Mouse (Mus musculus) liver, embryonic 13.5 days (tissue): ENCODE results near the gene Lamc3. TPM values are rescaled to one million over a fixed set of nuclear protein-coding genes. Genes with fewer than 3 reads are reported as not detected.

Experiments
- ATAC-seq: fragments of 200-750 bp; cut with Nextera tagmentation; 2 replicates; pipeline ENCODE4 v1.8.0; 2017; ENCODE audit warnings: low read depth, mild to moderate bottlenecking, moderate number of reproducible peaks, moderate library complexity
- DNase-seq: peaks from one replicate; pipeline ENCODE4 v3.0.0; 2022
- H3K27ac ChIP-seq: fragments of 300-500 bp; sonication (generic); 2 replicates; pipeline ENCODE4 v1.5.1; 2015; ENCODE audit warnings: moderate library complexity, mild to moderate bottlenecking, inconsistent platforms
- H3K27me3 ChIP-seq: fragments of 300-500 bp; sonication (generic); 2 replicates; pipeline ENCODE4 v1.6.1; 2015; ENCODE audit warnings: mild to moderate bottlenecking, inconsistent platforms
- H3K36me3 ChIP-seq: fragments of 300-500 bp; sonication (generic); 2 replicates; pipeline ENCODE4 v1.6.1; 2015; ENCODE audit warnings: mild to moderate bottlenecking, inconsistent platforms
- H3K4me1 ChIP-seq: fragments of 300-500 bp; sonication (generic); replicated peaks from 2 replicates; pipeline ENCODE4 v1.6.1; 2015; ENCODE audit warnings: inconsistent platforms
- H3K4me2 ChIP-seq: fragments of 300-500 bp; sonication (generic); 2 replicates; pipeline ENCODE4 v1.6.1; 2015; ENCODE audit warnings: inconsistent platforms, mild to moderate bottlenecking, moderate library complexity
- H3K4me3 ChIP-seq: fragments of 300-500 bp; sonication (generic); replicated peaks from 2 replicates; pipeline ENCODE4 v1.5.1; 2015; ENCODE audit warnings: mild to moderate bottlenecking, inconsistent platforms
- H3K9ac ChIP-seq: fragments of 300-500 bp; sonication (generic); 2 replicates; pipeline ENCODE4 v1.6.1; 2015; ENCODE audit warnings: mild to moderate bottlenecking, inconsistent platforms
- H3K9me3 ChIP-seq: fragments of 300-500 bp; sonication (generic); replicated peaks from 2 replicates; pipeline ENCODE4 v1.6.1; 2016; ENCODE audit warnings: inconsistent platforms
- WGBS: fragments of 180-500 bp; shearing (Covaris S2); methylation state at CpG from one replicate; pipeline ENCODE4 v1.1.7; 2015; ENCODE audit not compliant: insufficient replicate concordance; 5-methylcytosine and 5-hydroxymethylcytosine counted together
- polyA plus RNA-seq: library from polyadenylated mRNA; unstranded; fragments of >200 nt; fragmentation: Nextera tagmentation; extraction: Ambion mirVana; gene quantifications from 2 replicates; pipeline ENCODE4 v1.2.1, GENCODE M21; 2015

Lamc3 gene
- polyA plus RNA-seq, 1 experiment from 2014 or later = 0.02 TPM

DNA sequence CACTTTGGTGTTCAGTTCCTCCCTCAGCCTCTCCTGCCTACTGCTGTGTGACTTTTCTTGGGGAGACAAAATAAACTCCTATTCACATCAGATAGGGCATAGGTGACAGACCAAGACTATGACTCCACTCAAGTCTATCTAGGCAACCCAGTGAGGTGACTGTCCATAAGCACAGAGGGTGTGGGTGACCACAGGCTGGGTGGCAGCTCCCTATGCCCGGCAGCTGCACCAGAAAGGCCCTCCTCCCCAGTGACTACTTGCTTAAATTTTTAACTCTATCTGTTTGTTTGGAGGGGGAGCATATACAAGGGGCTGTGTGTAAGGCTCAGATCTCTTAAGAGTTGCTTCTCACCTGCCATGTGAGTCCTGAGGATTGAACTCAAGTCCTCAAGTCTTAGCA, 24.2 kb upstream of the Lamc3 start:
- WGBS = 39% methylated on average over 1 of the region's 1 CpGs
- Histone ChIP-seq H3K4me3 (no peak overlapping the region), H3K27ac (no peak overlapping the region), H3K27me3 (peaks cover 8% of the 10 kb centered on the region; the same call in 1 of the 2 replicates), H3K9ac (no peak overlapping the region), H3K36me3 (no peaks in the 10 kb centered on the region), H3K4me1 (no peaks in the 10 kb centered on the region), H3K4me2 (no peak overlapping the region), H3K9me3 (no peaks in the 10 kb centered on the region)
- ATAC-seq (no peak), DNase-seq (no peak)

DNA sequence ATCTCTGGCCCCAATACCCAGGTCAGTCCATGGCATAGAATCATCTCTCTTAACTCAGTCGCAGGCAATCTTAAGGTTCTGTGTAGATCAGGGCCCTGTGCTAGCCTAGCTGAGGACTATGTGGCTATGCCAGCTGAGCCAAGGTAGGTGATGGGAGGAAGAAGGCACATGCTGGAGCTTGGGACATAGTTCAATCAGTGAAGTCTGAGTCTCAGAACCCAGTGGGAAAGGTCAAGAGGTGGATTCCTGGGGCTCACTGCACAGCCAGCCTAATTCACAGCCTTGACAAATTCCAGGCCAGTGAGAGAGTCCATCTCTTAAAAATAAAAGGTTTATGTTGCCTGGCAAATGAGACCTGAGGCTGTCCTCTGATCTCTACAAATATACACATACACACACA, 23.3 kb upstream of the Lamc3 start:
- no peak overlapping the region for H3K4me3 ChIP-seq
- no peaks in the 10 kb centered on the region for H3K36me3 ChIP-seq
- no peaks in the 10 kb centered on the region for H3K4me1 ChIP-seq
- peaks cover 7% of the 10 kb centered on the region; the same call in 1 of the 2 replicates for H3K27me3 ChIP-seq
- no peak overlapping the region for H3K9ac ChIP-seq
- DNase-seq = no peak
- no peak overlapping the region for H3K4me2 ChIP-seq
- H3K27ac ChIP-seq = no peak overlapping the region
- ATAC-seq = no peak
- 76% methylated on average over 1 of the region's 1 CpGs for whole genome bisulfite sequencing
- no peaks in the 10 kb centered on the region for H3K9me3 ChIP-seq

DNA sequence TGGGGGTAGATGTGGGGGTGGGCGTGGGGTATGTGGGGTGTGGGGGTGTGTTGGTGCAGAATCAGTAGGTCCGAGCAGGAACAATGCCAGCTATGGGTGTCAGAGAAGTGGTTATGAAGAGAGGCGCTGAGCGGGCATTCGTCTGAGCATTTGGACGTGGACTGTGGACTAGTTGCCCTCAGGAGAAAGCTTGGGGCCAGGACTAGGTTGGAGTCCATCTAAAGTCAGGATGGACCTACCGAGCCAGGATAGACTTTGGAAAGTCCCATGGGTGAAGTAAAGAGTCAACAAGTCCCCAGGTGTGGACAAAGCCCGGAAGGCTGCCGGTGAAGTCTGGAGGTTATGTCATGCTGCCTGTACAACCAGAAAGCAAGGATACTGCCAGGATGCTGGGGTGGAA, 22.2 kb upstream of the Lamc3 start:
- no peak overlapping the region for H3K4me2 ChIP-seq
- DNase-seq = no peak
- 70% methylated on average over 9 of the region's 9 CpGs for WGBS

DNA sequence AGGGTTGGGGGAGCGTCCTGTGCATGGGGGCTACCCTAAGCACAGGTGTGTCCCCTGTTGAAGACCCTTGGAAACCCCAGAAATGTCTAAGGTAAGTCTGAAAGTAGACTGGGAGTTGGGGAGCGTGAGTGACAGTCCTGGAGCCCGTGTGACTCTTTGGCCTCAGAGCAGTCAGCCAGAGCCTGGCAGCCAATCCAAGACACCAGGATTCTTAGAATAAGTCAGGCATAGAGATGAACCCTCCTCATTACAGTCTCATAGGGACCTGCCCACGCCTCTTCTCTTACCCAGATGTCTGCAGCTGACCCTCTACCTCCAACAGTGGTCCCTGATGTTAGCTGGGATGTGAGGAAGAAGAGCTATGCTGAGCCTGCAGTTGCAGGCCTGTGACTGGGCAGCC, 21.8 kb upstream of the Lamc3 start:
- no peaks in the 10 kb centered on the region for H3K4me1 ChIP-seq
- H3K9ac ChIP-seq = no peak overlapping the region
- 43% methylated on average over 4 of the region's 4 CpGs for whole genome bisulfite sequencing
- no peak for DNase-seq
- no peak overlapping the region for H3K27ac ChIP-seq
- no peak overlapping the region for H3K4me3 ChIP-seq
- no peaks in the 10 kb centered on the region for H3K9me3 ChIP-seq
- ATAC-seq = no peak
- peaks cover 3% of the 10 kb centered on the region; the same call in 1 of the 2 replicates for H3K27me3 ChIP-seq
- no peak overlapping the region for H3K4me2 ChIP-seq
- no peaks in the 10 kb centered on the region for H3K36me3 ChIP-seq

More for the DNA sequence above, 22.2 kb upstream of the Lamc3 start:
- peaks cover 3% of the 10 kb centered on the region; the same call in 1 of the 2 replicates for H3K27me3 ChIP-seq
- H3K27ac ChIP-seq = no peak overlapping the region
- ATAC-seq = no peak
- H3K4me3 ChIP-seq = no peak overlapping the region
- no peaks in the 10 kb centered on the region for H3K4me1 ChIP-seq
- H3K9ac ChIP-seq = no peak overlapping the region
- no peaks in the 10 kb centered on the region for H3K9me3 ChIP-seq
- no peaks in the 10 kb centered on the region for H3K36me3 ChIP-seq

DNA sequence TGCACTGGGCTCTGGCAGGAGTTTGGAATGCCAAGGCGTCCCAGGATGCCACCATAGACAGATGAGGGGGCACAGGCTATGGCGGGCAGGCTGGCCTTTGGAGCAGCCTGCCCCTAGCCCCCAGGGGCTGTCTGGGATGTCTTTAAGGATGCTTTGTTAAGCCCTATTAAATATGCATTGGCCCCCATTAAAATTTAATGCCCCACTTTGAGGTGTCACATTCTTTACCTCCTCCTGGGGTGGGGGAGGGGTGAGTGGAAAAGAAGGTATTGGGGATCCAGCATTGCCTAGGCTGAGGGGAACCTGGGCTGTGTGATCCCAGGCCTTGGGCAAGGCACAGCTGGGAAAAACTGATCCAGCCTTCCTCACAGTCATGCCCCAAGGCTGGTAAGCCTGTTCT, 21.3 kb upstream of the Lamc3 start:
- Histone ChIP-seq H3K4me3 (no peak overlapping the region), H3K4me1 (no peaks in the 10 kb centered on the region), H3K4me2 (no peak overlapping the region), H3K27ac (no peak overlapping the region), H3K9me3 (no peaks in the 10 kb centered on the region), H3K36me3 (no peaks in the 10 kb centered on the region), H3K27me3 (peaks cover 3% of the 10 kb centered on the region; the same call in 1 of the 2 replicates), H3K9ac (no peak overlapping the region)
- WGBS = 35% methylated on average over 2 of the region's 2 CpGs
- DNase-seq (no peak), ATAC-seq (no peak)

DNA sequence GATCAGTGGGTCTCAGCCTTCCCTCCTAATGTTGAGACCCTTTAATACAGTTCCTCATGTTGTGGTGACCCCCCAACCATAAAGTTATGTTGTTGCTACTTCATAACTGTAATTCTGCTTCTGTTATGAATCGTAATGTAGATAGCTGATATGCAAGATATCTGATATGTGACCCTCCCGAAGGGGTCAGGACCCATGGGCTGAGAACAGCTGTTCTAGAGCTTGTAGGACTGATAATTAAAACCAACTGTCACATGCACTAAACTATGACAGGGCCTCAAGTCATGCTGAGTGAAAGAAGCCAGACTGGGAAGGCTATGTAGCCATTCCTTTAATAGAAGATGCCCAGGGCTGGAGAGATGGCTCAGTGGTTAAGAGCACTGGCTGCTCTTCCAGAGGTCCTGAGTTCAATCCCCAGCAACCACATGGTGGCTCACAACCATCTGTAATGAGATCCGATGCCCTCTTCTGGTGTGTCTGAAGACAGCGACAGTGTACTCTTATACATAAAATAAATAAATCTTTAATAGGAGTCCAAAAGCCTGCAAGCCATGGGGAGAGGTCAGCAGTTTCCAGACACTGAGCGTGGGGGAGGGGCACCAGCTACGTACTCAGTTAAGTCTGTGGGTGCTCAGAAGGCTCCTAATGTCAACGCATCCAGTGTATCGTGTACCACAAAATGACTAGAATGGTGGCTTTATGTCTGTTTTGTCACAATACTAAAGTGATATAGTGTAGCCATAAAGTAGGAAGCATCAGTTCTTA, 19.1 kb upstream of the Lamc3 start:
- H3K9me3 ChIP-seq = no peaks in the 10 kb centered on the region
- H3K9ac ChIP-seq = no peak overlapping the region
- no peak overlapping the region for H3K4me3 ChIP-seq
- no peak overlapping the region for H3K4me2 ChIP-seq
- ATAC-seq (no peak), DNase-seq (no peak)
- WGBS = 68% methylated on average over 8 of the region's 8 CpGs
- no peaks in the 10 kb centered on the region for H3K4me1 ChIP-seq
- no peak overlapping the region for H3K27ac ChIP-seq
- H3K27me3 ChIP-seq = peaks cover 3% of the 10 kb centered on the region; the same call in 1 of the 2 replicates
- H3K36me3 ChIP-seq = no peaks in the 10 kb centered on the region

DNA sequence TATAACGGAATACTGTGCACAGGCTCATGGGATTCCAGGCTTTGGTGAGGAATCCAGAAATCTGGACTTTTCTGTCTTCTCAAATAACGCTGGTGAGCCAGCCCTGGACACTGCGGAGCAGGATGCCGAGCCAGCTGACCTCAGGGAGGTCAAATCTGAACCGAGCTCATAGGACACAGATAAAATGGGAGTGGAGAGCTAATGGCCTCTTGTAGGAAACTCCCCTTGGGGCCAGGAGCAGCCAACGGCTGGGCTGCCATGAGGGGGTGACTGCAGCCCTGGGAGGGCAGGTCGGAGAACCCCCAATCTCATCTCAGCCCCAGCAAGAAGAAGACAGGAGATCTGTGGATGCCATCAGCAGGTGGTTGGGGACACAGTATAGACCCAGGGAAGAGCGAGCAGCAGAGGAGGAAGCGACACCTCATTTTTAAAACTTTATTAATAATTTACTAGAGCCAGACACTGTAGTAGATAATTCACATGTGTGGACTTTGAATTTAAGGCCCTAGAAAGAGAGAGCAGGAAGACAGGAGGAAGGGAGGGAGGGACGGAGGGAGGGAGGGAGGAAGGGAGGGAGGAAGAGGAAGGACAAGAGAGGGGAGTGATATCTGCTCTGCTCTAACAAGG, 18.4 kb upstream of the Lamc3 start:
- DNase-seq (no peak), ATAC-seq (no peak; the same call in 1 of the 2 replicates)
- Histone ChIP-seq H3K4me2 (no peak overlapping the region), H3K27ac (no peak overlapping the region), H3K36me3 (no peaks in the 10 kb centered on the region), H3K4me1 (no peaks in the 10 kb centered on the region), H3K27me3 (peaks cover 3% of the 10 kb centered on the region; the same call in 1 of the 2 replicates), H3K9ac (no peak overlapping the region), H3K9me3 (no peaks in the 10 kb centered on the region), H3K4me3 (no peak overlapping the region)
- WGBS = 54% methylated on average over 10 of the region's 10 CpGs

DNA sequence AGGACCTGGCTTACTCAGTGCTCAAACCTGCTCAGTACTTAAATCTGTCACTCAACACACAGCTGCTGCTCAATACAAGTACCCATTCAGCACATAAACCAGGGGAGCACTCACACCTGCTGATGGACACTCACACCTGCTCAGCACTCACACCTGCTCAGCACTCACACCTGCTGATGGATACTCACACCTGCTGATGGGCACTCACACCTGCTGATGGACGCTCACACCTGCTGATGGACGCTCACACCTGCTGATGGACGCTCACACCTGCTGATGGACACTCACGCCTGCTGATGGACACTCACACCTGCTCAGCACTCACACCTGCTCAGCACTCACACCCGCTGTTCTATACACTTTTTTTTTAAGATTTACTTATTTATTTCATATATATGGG, 17.4 kb upstream of the Lamc3 start:
- Histone ChIP-seq H3K4me2 (no peak overlapping the region), H3K36me3 (no peaks in the 10 kb centered on the region), H3K9ac (no peak overlapping the region), H3K27me3 (0 out of 2 replicates have a peak, but pooled peaks cover 5% of the 10 kb centered on the region), H3K4me3 (no peak overlapping the region), H3K9me3 (no peaks in the 10 kb centered on the region), H3K27ac (no peak overlapping the region), H3K4me1 (no peaks in the 10 kb centered on the region)
- 70% methylated on average over 5 of the region's 5 CpGs for WGBS
- ATAC-seq (no peak), DNase-seq (no peak)

DNA sequence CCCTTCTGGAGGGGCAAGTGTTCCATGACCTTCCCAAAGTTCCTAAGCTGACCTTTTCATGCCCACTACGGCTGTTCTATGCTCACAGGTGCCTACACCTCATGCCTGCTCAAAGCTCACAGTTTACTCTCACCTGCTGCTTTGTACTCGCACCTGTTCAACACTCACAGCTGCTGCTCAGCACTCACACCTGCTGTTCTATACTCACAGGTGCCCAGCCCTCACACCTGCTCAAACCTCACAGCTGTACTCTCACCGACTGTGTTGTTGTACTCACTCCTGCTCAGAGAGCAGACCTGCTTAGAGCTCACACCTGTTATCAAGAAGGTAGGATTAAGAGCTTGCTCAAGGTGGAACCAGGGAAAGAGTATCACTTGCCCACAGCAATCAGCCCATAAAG, 16.4 kb upstream of the Lamc3 start:
- Histone ChIP-seq H3K4me2 (no peak overlapping the region), H3K36me3 (no peaks in the 10 kb centered on the region), H3K4me1 (no peaks in the 10 kb centered on the region), H3K9me3 (no peaks in the 10 kb centered on the region), H3K27me3 (peaks cover 10% of the 10 kb centered on the region; the same call in 1 of the 2 replicates), H3K27ac (no peak overlapping the region), H3K4me3 (no peak overlapping the region), H3K9ac (no peak overlapping the region)
- 54% methylated on average over 3 of the region's 3 CpGs for WGBS
- DNase-seq = no peak
- no peak for ATAC-seq

DNA sequence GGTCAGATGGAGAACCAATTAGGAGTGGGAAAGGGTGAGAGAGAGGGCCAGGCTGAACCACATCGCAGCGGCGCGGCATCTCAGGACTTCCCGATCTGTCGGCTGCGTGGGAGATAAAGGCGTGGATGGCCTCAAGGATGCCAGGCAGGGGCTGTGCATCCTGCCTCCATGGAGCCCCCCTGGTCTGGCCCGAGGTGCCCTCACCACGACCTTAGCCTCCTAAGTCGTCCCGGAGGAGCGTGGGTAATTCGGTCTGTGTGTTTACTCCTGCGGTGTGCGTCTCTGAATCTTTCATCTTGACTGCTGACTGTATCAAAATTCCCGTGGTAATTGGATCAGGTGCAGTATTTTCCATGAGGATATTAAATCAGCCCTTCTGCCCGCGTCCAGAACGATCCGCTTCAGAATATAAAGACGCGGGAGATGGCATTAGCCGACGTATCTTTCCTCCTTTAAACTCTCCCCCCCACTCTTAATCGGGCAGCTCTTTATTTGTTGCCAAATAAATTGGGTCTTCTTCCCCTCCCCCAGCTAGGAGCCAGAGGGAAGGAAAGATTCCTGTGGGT, 12.7 kb upstream of the Lamc3 start:
- no peak for DNase-seq
- H3K4me1 ChIP-seq = no peaks in the 10 kb centered on the region
- no peak for ATAC-seq
- no peak overlapping the region for H3K4me2 ChIP-seq
- H3K9ac ChIP-seq = no peak overlapping the region
- H3K36me3 ChIP-seq = no peaks in the 10 kb centered on the region
- H3K4me3 ChIP-seq = no peak overlapping the region
- no peak overlapping the region for H3K27ac ChIP-seq
- 75% methylated on average over 26 of the region's 26 CpGs for WGBS
- H3K27me3 ChIP-seq = peaks cover 38% of the 10 kb centered on the region
- H3K9me3 ChIP-seq = no peaks in the 10 kb centered on the region

DNA sequence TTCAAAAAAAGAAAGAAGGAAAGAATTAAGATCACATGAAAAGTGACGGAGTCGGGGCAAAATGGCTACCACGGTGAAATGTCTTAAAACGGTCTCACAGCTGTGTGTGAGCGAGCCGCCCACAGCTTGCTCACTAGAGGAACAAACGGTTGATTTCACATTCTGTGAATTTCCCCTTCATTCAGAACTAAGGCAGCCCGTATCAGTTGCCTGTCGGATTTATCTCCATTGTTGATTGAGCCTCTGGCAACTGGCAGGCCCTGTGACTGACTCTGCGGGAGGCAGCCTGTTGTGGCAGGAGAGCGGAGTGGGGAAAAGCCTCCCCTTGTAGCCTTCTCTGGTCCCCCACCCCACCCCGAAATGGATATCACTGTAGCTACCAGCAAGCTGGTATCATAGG, 10.6 kb upstream of the Lamc3 start:
- peaks cover 3% of the 10 kb centered on the region; the same call in 1 of the 2 replicates for H3K4me1 ChIP-seq
- H3K27me3 ChIP-seq = peaks cover 49% of the 10 kb centered on the region
- ATAC-seq = no peak
- H3K36me3 ChIP-seq = no peaks in the 10 kb centered on the region
- no peaks in the 10 kb centered on the region for H3K9me3 ChIP-seq
- no peak overlapping the region for H3K4me2 ChIP-seq
- no peak overlapping the region for H3K9ac ChIP-seq
- H3K4me3 ChIP-seq = no peak overlapping the region
- no peak overlapping the region for H3K27ac ChIP-seq
- 22% methylated on average over 12 of the region's 12 CpGs for WGBS
- no peak for DNase-seq
